Mouse (Mus musculus): ENCODE data around the gene Gm20388. TPM values are rescaled to one million over a fixed set of nuclear protein-coding genes. Genes with fewer than 3 reads are reported as not detected.
"Not testable (repeated sequence)": the region's sequence is repeated elsewhere in the genome, so short reads cannot be mapped to it uniquely, and the experiment has no call there.

Gene Gm20388
- polyA plus RNA-seq, 1 experiment, result 59.3 TPM

DNA sequence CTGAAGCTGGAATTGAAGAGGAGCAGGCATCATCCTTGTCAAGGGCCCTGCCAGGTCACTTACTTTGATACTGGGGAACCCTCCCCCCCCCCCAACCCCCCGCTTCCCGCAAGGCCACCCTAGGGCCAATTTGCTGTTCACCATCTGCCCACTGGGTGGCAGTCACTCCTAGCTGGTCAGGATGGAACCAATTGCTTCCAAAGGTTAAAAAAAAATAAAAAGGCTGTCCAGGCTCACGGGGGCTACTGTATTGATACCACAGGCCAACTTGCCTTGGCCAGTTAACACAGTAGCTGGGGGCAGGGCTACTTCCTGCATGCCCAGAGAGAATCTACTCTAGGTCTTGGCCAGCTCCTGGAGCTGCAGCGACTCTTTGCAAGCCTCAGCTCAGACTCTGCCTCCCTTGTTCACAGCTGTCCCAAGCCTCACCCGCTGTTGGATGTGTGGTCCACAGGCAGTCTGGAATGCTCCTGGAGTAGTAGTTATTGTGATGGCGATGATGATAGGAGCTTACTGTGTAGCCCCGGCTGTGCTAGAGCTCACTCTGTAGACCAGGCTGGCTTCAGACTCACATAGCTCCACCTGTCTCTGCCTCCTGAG is 2707.4 kb downstream of the Gm20388 start:
- peak; percentile 83 for DNase-seq (ENCODE audit: low read depth)
- TF ChIP-seq POLR2A (IDR thresholded peaks at IDR 0.05; ENCODE audit: borderline replicate concordance, extremely low read depth, insufficient read depth, insufficient read length, poor library complexity, severe bottlenecking) (no peak), CTCF (IDR thresholded peaks at IDR 0.05; ENCODE audit: borderline replicate concordance, extremely low read depth, insufficient read depth, insufficient read length) (peak; percentile 71; the same call in 1 of the 2 replicates)

- TF ChIP-seq CTCF (IDR thresholded peaks at IDR 0.05; ENCODE audit: borderline replicate concordance, extremely low read depth, insufficient read depth, insufficient read length), result no peak
- no peak for TF ChIP-seq POLR2A (IDR thresholded peaks at IDR 0.05; ENCODE audit: borderline replicate concordance, extremely low read depth, insufficient read depth, insufficient read length, poor library complexity, severe bottlenecking)
- no peak for DNase-seq (ENCODE audit: low read depth)
Observed at GRCm38 (mm10) chr8:122618660-122619378, 2708.2 kb downstream of the Gm20388 start.

DNA sequence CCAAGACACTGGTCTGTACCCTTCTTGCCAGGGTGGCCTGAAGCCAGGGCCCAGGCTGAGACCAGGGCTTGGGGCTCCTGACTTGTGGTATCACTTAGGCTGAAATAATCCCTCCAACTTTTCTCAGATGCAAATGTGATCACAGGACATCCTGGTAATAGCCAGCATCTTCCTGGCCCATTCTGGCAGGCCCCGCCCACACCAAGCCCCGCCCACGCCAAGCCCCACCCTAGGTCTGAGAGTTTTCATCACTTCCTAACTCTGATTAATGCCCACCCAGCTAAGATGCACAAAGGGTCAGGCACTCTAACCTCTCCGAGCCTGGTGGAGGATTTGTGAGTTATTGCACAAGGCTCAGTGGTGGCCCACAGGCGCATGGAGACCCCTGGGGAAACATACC is 2709.8 kb downstream of the Gm20388 start:
- no peak for DNase-seq (ENCODE audit: low read depth)
- no peak for TF ChIP-seq CTCF (IDR thresholded peaks at IDR 0.05; ENCODE audit: borderline replicate concordance, extremely low read depth, insufficient read depth, insufficient read length)
- TF ChIP-seq POLR2A (IDR thresholded peaks at IDR 0.05; ENCODE audit: borderline replicate concordance, extremely low read depth, insufficient read depth, insufficient read length, poor library complexity, severe bottlenecking), result no peak

GRCm38 (mm10) chr8:122622727-122623126 is 2712.1 kb downstream of the Gm20388 start, which contains the start of gene Pabpn1l:
Pabpn1l (minus strand) TSS chr8:122622739.
- no peak for TF ChIP-seq CTCF (IDR thresholded peaks at IDR 0.05; ENCODE audit: borderline replicate concordance, extremely low read depth, insufficient read depth, insufficient read length)
- TF ChIP-seq POLR2A (IDR thresholded peaks at IDR 0.05; ENCODE audit: borderline replicate concordance, extremely low read depth, insufficient read depth, insufficient read length, poor library complexity, severe bottlenecking), result no peak
- DNase-seq (ENCODE audit: low read depth), result no peak

DNA sequence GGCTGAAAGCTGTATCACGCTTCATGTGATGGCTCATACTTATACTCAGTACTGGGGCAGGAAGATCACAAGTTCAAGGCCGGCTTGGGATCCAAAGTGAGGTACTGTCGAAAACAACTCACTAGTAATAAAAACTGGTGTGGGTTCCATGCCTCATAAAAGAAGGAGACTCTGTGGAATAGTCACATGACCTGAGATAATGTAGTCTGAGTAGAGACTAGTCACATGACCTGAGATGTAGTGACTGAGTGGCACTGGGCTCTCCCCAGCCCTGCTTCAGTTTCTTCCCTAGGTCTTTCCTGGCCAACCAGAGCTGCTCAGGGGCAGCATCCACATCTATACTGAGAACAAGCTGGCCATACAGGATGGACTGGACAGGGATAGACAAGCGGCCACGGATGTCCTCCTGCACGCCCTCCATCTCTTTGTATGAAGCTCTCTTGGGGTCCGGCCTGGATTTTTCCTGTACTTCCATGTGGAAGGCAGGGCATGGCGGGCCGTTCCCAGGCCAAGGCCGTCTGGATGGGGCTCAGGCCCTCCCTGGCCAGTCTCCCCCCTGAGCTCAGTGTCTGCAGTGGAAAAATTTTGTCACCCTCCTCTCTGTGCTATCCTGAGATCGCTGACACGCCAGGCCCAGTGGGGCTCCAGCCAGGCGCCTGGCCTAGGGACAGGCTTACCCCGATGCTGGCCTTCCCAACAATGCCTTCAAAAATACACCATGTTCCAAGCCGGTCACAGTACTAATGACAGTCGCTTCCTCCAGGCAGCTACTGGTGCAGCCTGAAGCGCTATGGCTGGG is 2713.4 kb downstream of the Gm20388 start:
- no peak for TF ChIP-seq POLR2A (IDR thresholded peaks at IDR 0.05; ENCODE audit: borderline replicate concordance, extremely low read depth, insufficient read depth, insufficient read length, poor library complexity, severe bottlenecking)
- no peak for TF ChIP-seq CTCF (IDR thresholded peaks at IDR 0.05; ENCODE audit: borderline replicate concordance, extremely low read depth, insufficient read depth, insufficient read length)
- DNase-seq (ENCODE audit: low read depth), result no peak

DNA sequence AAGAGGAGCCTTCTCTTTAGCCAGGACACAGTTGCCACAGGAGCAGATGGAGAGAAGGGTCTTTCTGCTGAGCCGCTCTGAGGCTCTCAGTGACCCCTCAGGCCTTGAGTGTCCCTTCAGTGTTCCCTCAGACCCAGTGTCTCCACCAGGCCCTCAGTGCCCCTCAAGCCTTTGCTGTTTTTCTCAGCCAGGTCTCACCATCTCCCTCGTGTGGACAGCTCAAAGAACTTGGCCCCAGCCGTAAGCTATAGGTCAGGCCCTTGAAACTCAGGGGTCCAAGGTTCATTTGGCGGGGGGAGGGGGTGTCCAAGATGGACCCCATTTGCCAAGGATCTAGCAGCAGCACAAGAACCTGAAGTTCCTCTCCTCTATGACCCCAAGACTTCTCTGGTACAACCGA is 2714.0 kb downstream of the Gm20388 start:
- no peak for DNase-seq (ENCODE audit: low read depth)
- TF ChIP-seq POLR2A (IDR thresholded peaks at IDR 0.05; ENCODE audit: borderline replicate concordance, extremely low read depth, insufficient read depth, insufficient read length, poor library complexity, severe bottlenecking), result no peak
- no peak for TF ChIP-seq CTCF (IDR thresholded peaks at IDR 0.05; ENCODE audit: borderline replicate concordance, extremely low read depth, insufficient read depth, insufficient read length)

- DNase-seq (ENCODE audit: low read depth), result no peak
- TF ChIP-seq POLR2A (IDR thresholded peaks at IDR 0.05; ENCODE audit: borderline replicate concordance, extremely low read depth, insufficient read depth, insufficient read length, poor library complexity, severe bottlenecking), result no peak
- no peak for TF ChIP-seq CTCF (IDR thresholded peaks at IDR 0.05; ENCODE audit: borderline replicate concordance, extremely low read depth, insufficient read depth, insufficient read length)
Observed at GRCm38 (mm10) chr8:122625811-122626210, 2715.2 kb downstream of the Gm20388 start.

DNA sequence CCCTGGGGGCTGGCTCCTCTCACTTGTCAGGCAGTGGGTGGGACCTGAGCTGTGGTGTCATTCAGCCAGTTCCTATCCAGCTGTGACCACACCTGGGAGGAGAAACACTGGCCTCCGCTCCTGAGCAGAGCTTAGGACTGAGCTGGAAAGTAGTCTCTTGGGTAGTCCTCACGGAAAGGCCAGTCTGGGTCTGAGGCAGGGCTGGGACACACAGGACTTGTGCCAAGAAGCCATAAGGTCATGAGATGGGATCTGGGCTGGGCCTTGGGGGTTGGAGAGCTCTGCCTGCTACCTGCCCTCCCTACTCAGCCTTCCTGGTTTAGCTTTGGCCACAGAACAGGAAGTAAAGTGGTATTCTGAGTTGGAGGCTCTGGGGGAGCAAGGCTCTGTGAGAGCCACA is 2716.3 kb downstream of the Gm20388 start:
- no peak for TF ChIP-seq CTCF (IDR thresholded peaks at IDR 0.05; ENCODE audit: borderline replicate concordance, extremely low read depth, insufficient read depth, insufficient read length)
- TF ChIP-seq POLR2A (IDR thresholded peaks at IDR 0.05; ENCODE audit: borderline replicate concordance, extremely low read depth, insufficient read depth, insufficient read length, poor library complexity, severe bottlenecking), result no peak
- no peak for DNase-seq (ENCODE audit: low read depth)

DNA sequence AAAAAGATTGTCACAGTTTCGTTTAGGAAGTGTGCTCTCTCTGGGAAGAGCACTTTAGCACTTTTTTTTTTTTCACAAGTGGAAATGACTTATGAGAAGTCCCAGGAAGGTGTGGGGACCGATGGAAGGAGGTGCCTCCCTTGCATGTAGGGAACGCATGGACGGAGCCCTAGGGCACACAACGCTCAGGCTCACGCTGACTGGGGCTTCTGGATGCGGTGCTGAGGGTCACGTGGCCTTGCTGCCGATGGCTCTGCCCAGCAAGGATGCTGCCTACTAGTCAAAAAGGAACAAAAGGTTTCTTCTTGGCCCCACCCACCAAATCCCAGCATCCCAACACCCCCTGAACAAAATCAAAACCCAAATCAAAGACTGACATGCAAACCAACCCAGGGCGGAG is 2718.7 kb downstream of the Gm20388 start:
- DNase-seq (ENCODE audit: low read depth), result no peak
- TF ChIP-seq POLR2A (IDR thresholded peaks at IDR 0.05; ENCODE audit: borderline replicate concordance, extremely low read depth, insufficient read depth, insufficient read length, poor library complexity, severe bottlenecking) (no peak), CTCF (IDR thresholded peaks at IDR 0.05; ENCODE audit: borderline replicate concordance, extremely low read depth, insufficient read depth, insufficient read length) (no peak)

DNA sequence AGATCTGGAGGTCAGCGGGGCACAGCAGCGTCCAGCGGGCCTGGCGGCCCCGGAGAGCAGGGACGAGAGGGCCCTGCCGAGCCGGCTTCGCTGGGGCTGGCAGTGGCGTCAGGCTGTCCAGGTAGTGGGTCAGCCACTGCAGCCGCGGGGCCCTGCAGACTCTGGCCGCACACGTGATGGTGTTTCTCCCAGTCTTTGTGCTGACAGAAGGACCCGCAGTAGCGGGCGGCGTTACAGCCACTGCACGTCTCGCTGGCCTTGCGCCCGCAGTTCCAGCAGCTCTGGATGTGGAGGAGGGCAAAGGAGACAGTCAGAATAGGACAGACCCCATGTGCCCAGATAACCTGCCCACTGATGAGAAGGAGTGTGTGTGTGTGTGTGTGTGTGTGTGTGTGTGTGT is 2720.1 kb downstream of the Gm20388 start:
- TF ChIP-seq POLR2A (IDR thresholded peaks at IDR 0.05; ENCODE audit: borderline replicate concordance, extremely low read depth, insufficient read depth, insufficient read length, poor library complexity, severe bottlenecking) (no peak), CTCF (IDR thresholded peaks at IDR 0.05; ENCODE audit: borderline replicate concordance, extremely low read depth, insufficient read depth, insufficient read length) (no peak)
- DNase-seq (ENCODE audit: low read depth), result peak; percentile 34

GRCm38 (mm10) chr8:122632134-122632533 is 2721.5 kb downstream of the Gm20388 start:
- DNase-seq (ENCODE audit: low read depth), result not testable (repeated sequence)

All from brain, embryonic 14.5 days (tissue).